8 mouse cellular contexts compared by ENCODE assay signal in genomic region chr14:21968978-21969377, GRCm38 (mm10). TPM values are rescaled to one million over a fixed set of nuclear protein-coding genes. Genes with fewer than 3 reads are reported as not detected.
DNase-seq lines count a peak whose midpoint lies in the region; ATAC-seq and TF ChIP-seq lines count a peak whose summit lies in the region.

No protein-coding gene starts in this region.

- WGBS in lung, embryonic 16.5 days, result 33% methylated on average over 4 of the region's 4 CpGs

- no peaks in the 10 kb centered on the region for H3K27me3 ChIP-seq in MEL (ENCODE audit: control insufficient read depth in 1 of 2, insufficient read depth in 2 of 2, low read length in 2 of 2)
- H3K27me3 ChIP-seq in lung, embryonic 16.5 days (ENCODE audit: control insufficient read depth, insufficient read depth, low read depth, low read length), result no peaks in the 10 kb centered on the region

- no peaks in the 10 kb centered on the region for H3K79me2 ChIP-seq in MEL (ENCODE audit: control insufficient read depth, insufficient read depth, low read length, poor library complexity)

- H3K36me3 ChIP-seq in MEL (ENCODE audit: control insufficient read depth in 1 of 2, insufficient read depth in 2 of 2, low read length in 2 of 2), result no peaks in the 10 kb centered on the region
- H3K36me3 ChIP-seq in lung, embryonic 16.5 days (ENCODE audit: control insufficient read depth, insufficient read depth, low read length), result no peaks in the 10 kb centered on the region

- TF ChIP-seq CTCF in MEL (IDR thresholded peaks at IDR 0.05 in 2 of 3, conservative IDR thresholded peaks at IDR 0.05 in 1 of 3; ENCODE audit: control insufficient read depth in 1 of 3, insufficient read depth in 1 of 3, low read depth in 2 of 3, low read length in 3 of 3, poor library complexity in 1 of 3, severe bottlenecking in 1 of 3), result peak; percentile 49 to 77 (median 76)

- ATAC-seq in lung, embryonic 16.5 days (ENCODE audit: low read depth), result peak; percentile 82

- TF ChIP-seq EP300 in MEL (IDR thresholded peaks at IDR 0.05; ENCODE audit: low read depth in 1 of 2, low read length in 2 of 2), result no peak

- H3K4me2 ChIP-seq in lung, embryonic 16.5 days (ENCODE audit: low read depth, low read length), result no peak overlapping the region

- H3K4me1 ChIP-seq in MEL (ENCODE audit: control insufficient read depth in 1 of 2, insufficient read depth in 2 of 2, low read length in 2 of 2), result no peaks in the 10 kb centered on the region; a peak in 1 of 4 replicates
- H3K4me1 ChIP-seq in lung, embryonic 16.5 days (replicated peaks; ENCODE audit: control insufficient read depth, insufficient read depth, low read length), result no peaks in the 10 kb centered on the region

- TF ChIP-seq POLR2A in MEL (IDR thresholded peaks at IDR 0.05; ENCODE audit: control insufficient read depth in 1 of 2, insufficient read depth in 1 of 2, low read depth in 1 of 2, low read length in 2 of 2, poor library complexity in 1 of 2), result no peak

- no peak overlapping the region for H3K9ac ChIP-seq in MEL (ENCODE audit: control insufficient read depth, low read depth, low read length, poor library complexity, severe bottlenecking)
- H3K9ac ChIP-seq in lung, embryonic 16.5 days (ENCODE audit: low read length), result no peak overlapping the region

- intact Hi-C loops in heart, postnatal 25 days (cut with DNase I), result loop anchor here (5.0 kb wide), 2 partner anchors 608 to 1078 kb away; no protein-coding TSS in a partner anchor

- DNase-seq in 3T3-L1 (ENCODE audit: low read depth, low spot score) (peak; percentile 37), MEL (ENCODE audit: low read depth, low spot score) (peak; percentile 72)
- peak; percentile 86 for DNase-seq in embryo, embryonic 9.5 days (ENCODE audit: extremely low spot score)
- DNase-seq in heart, postnatal 25 days (ENCODE audit: low spot score), result peak; percentile 6
- peak; percentile 82 to 90 for DNase-seq in kidney, postnatal 25 days
- DNase-seq in right cerebral cortex, postnatal 14 days, result peak; percentile 74
- DNase-seq in urinary bladder, postnatal 4 days (ENCODE audit: low spot score in 2 of 2), result peak; percentile 51 to 83

- H3K9me3 ChIP-seq in MEL (replicated peaks; ENCODE audit: insufficient read depth, low read length), result no peaks in the 10 kb centered on the region
- peaks cover 2% of the 10 kb centered on the region; the same call in 1 of the 2 replicates for H3K9me3 ChIP-seq in lung, embryonic 16.5 days (ENCODE audit: control insufficient read depth, low read length)

- H3K4me3 ChIP-seq in MEL (ENCODE audit: control insufficient read depth in 1 of 2, insufficient read depth in 1 of 2, low read depth in 2 of 2, low read length in 2 of 2), result no peak overlapping the region
- no peak overlapping the region for H3K4me3 ChIP-seq in lung, embryonic 16.5 days (ENCODE audit: low read length)

- TF ChIP-seq RAD21 in MEL (IDR thresholded peaks at IDR 0.05; ENCODE audit: low read depth, low read length), result peak; percentile 88

- H3K27ac ChIP-seq in MEL (ENCODE audit: control insufficient read depth, low read depth, low read length), result no peak overlapping the region
- H3K27ac ChIP-seq in lung, embryonic 16.5 days (ENCODE audit: low read length), result no peak overlapping the region

TF ChIP-seq in MEL, 35 proteins besides CTCF, POLR2A, EP300 and RAD21:
- TF ChIP-seq TBP (IDR thresholded peaks at IDR 0.05; ENCODE audit: low read depth, low read length) (no peak), ZC3H11A (IDR thresholded peaks at IDR 0.05; ENCODE audit: low read depth, low read length) (peak; percentile 90), SMC3 (IDR thresholded peaks at IDR 0.05; ENCODE audit: low read depth, low read length) (peak; percentile 91), MYB (IDR thresholded peaks at IDR 0.05; ENCODE audit: low read depth, low read length) (no peak)

RNA-seq across cellular contexts. Expression of gene Zfp503, which starts 20.4 kb away (rescaled TPM):
- total RNA-seq in MEL (2012; rRNA removed), result 0.96 and 1.1 TPM in 2 replicates
- 1 to 10 TPM in 1 of 2 experiments, not detected in 1; 2.1 TPM for polyA plus RNA-seq in MEL (2012; ENCODE audit: insufficient read depth in 1 of 2, insufficient read length in 2 of 2, low read depth in 1 of 2, low replicate concordance in 2 of 2, missing spikeins in 1 of 2)
- total RNA-seq in heart, postnatal 25 days (2021), result 1 to 10 TPM; 1.5 to 2.1 TPM
- polyA plus RNA-seq in lung, embryonic 16.5 days (2015; fragmentation: Nextera tagmentation; extraction: Ambion mirVana), result 14.2 and 17.1 TPM in 2 replicates

RNA-seq across cellular contexts. Expression of gene Lrmda, which starts 50.5 kb away (rescaled TPM):
- total RNA-seq in MEL (2012; rRNA removed), result 3.7 and 5.9 TPM in 2 replicates
- polyA plus RNA-seq in MEL (2012; ENCODE audit: insufficient read depth in 1 of 2, insufficient read length in 2 of 2, low read depth in 1 of 2, low replicate concordance in 2 of 2, missing spikeins in 1 of 2), result 1 to 10 TPM in 1 of 2 experiments, not detected in 1; 5.1 TPM
- 1 to 10 TPM in 1 of 2 experiments, under 1 TPM in 1; 0.83 to 1.8 TPM for total RNA-seq in heart, postnatal 25 days (2021)
- 1.2 and 1.3 TPM in 2 replicates for polyA plus RNA-seq in lung, embryonic 16.5 days (2015; fragmentation: Nextera tagmentation; extraction: Ambion mirVana)

Comparison
In these comparisons a context has a peak if more than half of its experiments do, and no peak if none do; other contexts are left out.
1. DNase-seq: peak in every context shown above with its lines; median percentile 86 in embryo, embryonic 9.5 days; 86 in kidney, postnatal 25 days; 74 in right cerebral cortex, postnatal 14 days; 72 in MEL; 67 in urinary bladder, postnatal 4 days; 37 in 3T3-L1; 6 in heart, postnatal 25 days.